Mouse (Mus musculus): ENCODE data around the gene Plxna2. TPM values are rescaled to one million over a fixed set of nuclear protein-coding genes. Genes with fewer than 3 reads are reported as not detected.

Plxna2 gene
- polyA plus RNA-seq, 1 experiment from 2014 or later, result 24.2 TPM

DNA sequence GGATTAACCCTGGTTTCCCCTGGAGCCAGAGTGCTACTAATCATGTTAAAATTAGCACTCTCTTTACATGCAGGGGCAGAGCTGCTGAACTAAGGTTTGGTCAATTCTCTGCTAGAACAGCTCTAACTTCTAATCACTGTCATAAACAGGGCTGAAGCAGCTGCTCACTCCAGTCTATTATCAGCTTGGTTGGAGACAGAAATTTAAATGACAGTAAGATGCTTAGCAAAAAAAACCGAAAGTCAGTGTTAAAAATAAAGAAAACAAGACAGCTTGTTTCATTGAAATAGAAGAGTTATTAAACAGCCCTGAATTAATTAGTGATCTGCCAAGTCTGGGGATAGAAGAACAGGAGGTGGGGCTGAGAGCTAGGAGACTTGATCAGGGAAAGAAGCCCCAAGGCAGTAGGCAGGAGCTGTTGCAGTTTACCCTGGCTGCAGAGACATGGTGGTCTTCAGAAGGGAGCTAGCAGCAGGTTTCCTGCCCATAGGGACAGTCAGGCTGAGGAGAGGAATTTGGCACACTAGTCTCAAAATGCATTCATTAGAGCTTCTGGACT lies 12.6 kb downstream of the Plxna2 start:
- Histone ChIP-seq H3K4me1 (ENCODE audit: control insufficient read depth, insufficient read depth, low read depth, low read length) (peaks cover 43% of the 10 kb centered on the region), H3K9ac (ENCODE audit: low read depth, low read length) (no peak overlapping the region), H3K27me3 (replicated peaks; ENCODE audit: control insufficient read depth, insufficient read depth, low read length) (no peaks in the 10 kb centered on the region; the same call in 1 of the 2 replicates), H3K36me3 (ENCODE audit: control insufficient read depth, insufficient read depth, low read length) (no peaks in the 10 kb centered on the region), H3K9me3 (ENCODE audit: control insufficient read depth, low read length) (no peaks in the 10 kb centered on the region), H3K4me2 (ENCODE audit: low read length) (no peak overlapping the region; the same call in 1 of the 2 replicates), H3K27ac (ENCODE audit: low read depth, low read length) (no peak overlapping the region), H3K4me3 (ENCODE audit: low read length) (no peak overlapping the region)
- ATAC-seq, result no peak
- 22% methylated on average over 1 of the region's 1 CpGs for WGBS

DNA sequence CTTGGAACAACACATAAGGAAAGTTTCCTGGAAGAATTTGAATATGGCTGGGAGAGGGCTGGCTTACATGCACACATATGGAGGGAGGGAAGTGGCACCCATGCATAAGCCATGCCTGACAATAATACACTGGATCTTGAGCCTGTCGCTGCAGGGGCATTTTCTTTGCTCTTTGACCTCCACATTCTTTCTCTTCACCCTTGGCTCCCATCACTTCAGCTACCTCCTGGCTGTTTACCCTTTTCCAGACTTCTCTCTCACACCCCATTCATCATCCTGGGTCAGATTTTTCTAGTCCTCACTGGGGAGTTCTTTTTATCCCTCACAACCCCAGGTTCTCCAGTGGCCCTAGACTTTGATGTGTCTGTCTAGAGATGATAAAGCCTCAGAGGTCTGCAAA lies 13.6 kb downstream of the Plxna2 start:
- Histone ChIP-seq H3K4me1 (ENCODE audit: control insufficient read depth, insufficient read depth, low read depth, low read length) (peaks cover 37% of the 10 kb centered on the region), H3K27me3 (replicated peaks; ENCODE audit: control insufficient read depth, insufficient read depth, low read length) (no peaks in the 10 kb centered on the region; the same call in 1 of the 2 replicates), H3K9ac (ENCODE audit: low read depth, low read length) (no peak overlapping the region), H3K9me3 (ENCODE audit: control insufficient read depth, low read length) (no peaks in the 10 kb centered on the region), H3K27ac (ENCODE audit: low read depth, low read length) (no peak overlapping the region), H3K4me2 (ENCODE audit: low read length) (no peak overlapping the region), H3K4me3 (ENCODE audit: low read length) (no peak overlapping the region), H3K36me3 (ENCODE audit: control insufficient read depth, insufficient read depth, low read length) (no peaks in the 10 kb centered on the region)
- no peak for ATAC-seq
- 32% methylated on average over 1 of the region's 1 CpGs for WGBS

DNA sequence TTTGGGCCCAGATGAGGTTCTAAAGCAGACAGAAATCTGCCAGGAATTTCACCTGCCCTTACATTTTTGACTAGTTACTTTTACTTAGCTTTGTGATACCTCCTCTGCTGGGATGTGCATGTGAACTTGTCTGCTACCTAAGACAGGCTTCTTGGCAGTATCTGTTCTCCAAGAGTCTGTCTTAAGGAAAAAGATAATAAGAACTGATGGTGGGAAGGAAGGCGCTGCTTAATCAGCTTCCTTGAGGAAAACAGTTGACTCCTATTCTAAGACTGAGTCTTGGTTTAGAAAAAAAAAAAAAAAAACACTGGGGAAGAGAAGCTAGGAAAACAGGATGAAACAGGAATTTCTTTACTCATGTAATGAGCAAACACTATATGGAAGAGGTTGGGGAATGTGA lies 14.0 kb downstream of the Plxna2 start:
- Histone ChIP-seq H3K4me2 (ENCODE audit: low read length) (no peak overlapping the region), H3K36me3 (ENCODE audit: control insufficient read depth, insufficient read depth, low read length) (no peaks in the 10 kb centered on the region), H3K4me1 (ENCODE audit: control insufficient read depth, insufficient read depth, low read depth, low read length) (peaks cover 38% of the 10 kb centered on the region), H3K4me3 (ENCODE audit: low read length) (no peak overlapping the region), H3K27ac (ENCODE audit: low read depth, low read length) (no peak overlapping the region), H3K27me3 (replicated peaks; ENCODE audit: control insufficient read depth, insufficient read depth, low read length) (no peaks in the 10 kb centered on the region; the same call in 1 of the 2 replicates), H3K9me3 (ENCODE audit: control insufficient read depth, low read length) (no peaks in the 10 kb centered on the region), H3K9ac (ENCODE audit: low read depth, low read length) (no peak overlapping the region)
- no peak for ATAC-seq
- WGBS, result 94% methylated on average over 1 of the region's 1 CpGs

DNA sequence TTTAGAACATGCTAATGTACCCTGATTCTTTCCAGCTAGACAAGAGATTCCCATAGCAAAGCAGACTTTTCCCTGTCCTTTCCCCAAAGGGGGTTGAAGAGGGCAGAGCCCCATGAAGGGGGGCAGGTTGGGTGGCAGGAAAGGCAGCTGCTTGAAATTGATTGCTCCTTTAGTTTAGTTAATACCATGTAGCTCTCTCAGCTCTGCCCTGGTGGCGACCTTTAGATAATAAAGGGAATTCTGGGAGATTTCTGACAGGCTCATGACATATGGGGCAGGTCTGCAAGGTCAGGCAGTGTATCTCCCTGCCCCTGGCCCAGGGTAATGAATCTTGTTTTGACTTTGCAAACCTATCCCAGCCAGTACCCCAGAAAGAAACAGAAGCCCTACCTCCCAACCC lies 17.4 kb downstream of the Plxna2 start:
- H3K27ac ChIP-seq (ENCODE audit: low read depth, low read length), result no peak overlapping the region
- H3K4me2 ChIP-seq (ENCODE audit: low read length), result no peak overlapping the region
- H3K9me3 ChIP-seq (ENCODE audit: control insufficient read depth, low read length), result no peaks in the 10 kb centered on the region
- H3K9ac ChIP-seq (ENCODE audit: low read depth, low read length), result no peak overlapping the region
- peaks cover 14% of the 10 kb centered on the region for H3K4me1 ChIP-seq (ENCODE audit: control insufficient read depth, insufficient read depth, low read depth, low read length)
- no peak overlapping the region for H3K4me3 ChIP-seq (ENCODE audit: low read length)
- no peaks in the 10 kb centered on the region for H3K36me3 ChIP-seq (ENCODE audit: control insufficient read depth, insufficient read depth, low read length)
- no peaks in the 10 kb centered on the region for H3K27me3 ChIP-seq (replicated peaks; ENCODE audit: control insufficient read depth, insufficient read depth, low read length)
- 21% methylated on average over 1 of the region's 1 CpGs for WGBS
- no peak for ATAC-seq

DNA sequence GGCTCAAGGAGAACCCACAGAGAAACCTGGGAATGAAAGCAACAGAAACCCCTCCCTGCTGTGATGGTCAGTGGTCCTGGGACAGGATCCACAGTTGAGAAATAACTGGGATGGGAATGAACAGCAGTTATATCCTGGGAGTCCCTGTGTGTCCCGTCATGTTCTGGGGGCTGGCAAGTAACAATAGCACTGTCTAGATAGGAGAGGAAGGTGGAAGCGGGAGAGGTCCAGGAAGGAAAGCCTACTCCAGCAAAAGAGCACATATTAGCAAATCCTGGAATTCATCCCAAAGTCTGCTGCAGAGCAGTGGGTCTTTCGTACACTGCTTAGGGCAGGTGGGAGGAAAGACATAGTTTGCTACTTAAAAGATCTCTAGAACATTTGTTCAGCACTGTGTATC lies 17.9 kb downstream of the Plxna2 start:
- WGBS, result 55% methylated on average over 3 of the region's 3 CpGs
- H3K9ac ChIP-seq (ENCODE audit: low read depth, low read length), result no peak overlapping the region
- ATAC-seq, result no peak
- no peak overlapping the region for H3K27ac ChIP-seq (ENCODE audit: low read depth, low read length)
- no peaks in the 10 kb centered on the region for H3K36me3 ChIP-seq (ENCODE audit: control insufficient read depth, insufficient read depth, low read length)
- no peak overlapping the region for H3K4me2 ChIP-seq (ENCODE audit: low read length)
- H3K27me3 ChIP-seq (replicated peaks; ENCODE audit: control insufficient read depth, insufficient read depth, low read length), result no peaks in the 10 kb centered on the region
- H3K4me3 ChIP-seq (ENCODE audit: low read length), result no peak overlapping the region
- no peaks in the 10 kb centered on the region for H3K9me3 ChIP-seq (ENCODE audit: control insufficient read depth, low read length)
- peaks cover 9% of the 10 kb centered on the region for H3K4me1 ChIP-seq (ENCODE audit: control insufficient read depth, insufficient read depth, low read depth, low read length)

DNA sequence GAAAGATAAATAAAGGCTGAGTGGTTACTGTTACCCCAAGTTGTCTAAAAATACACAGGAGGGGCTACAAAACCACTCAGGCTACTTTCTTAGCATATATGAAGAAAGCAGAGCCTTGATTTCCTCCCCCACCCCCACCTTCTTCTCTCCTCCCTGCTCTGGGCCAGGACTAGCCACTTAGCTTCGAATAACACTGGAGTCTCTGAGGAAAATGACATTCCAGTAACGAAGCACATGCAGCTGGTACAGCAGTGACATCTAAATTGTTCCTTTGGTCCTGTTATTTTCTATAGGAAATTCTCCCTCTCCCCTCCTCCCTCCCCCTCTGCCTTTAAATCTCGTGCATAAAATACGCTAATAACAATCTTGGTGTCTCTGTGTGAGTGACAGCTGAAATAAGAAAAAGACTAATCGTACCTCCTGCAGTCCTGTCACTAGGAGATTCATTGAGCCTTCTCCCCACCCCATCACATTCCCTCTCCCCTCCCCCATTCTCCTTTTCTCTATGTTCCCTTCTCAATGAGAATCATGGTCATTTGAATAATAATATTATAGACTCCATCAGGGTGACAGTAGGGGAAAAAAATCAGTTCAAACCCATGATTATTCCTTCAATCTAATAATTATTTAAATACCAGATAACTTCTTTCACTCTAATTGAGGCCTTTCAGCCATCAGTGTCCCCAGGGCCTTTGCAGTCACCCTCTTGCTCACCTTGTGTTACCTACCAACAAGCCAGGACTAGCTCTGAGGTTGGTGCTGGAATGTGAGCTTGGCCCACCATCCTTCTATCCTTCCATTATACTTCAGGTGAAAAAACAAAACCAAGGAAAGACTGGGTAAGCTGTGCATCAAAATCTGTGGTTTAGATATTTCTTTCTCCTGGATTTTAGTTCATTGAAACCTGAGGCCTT lies 19.6 kb downstream of the Plxna2 start:
- WGBS, result 6% methylated on average over 5 of the region's 5 CpGs
- H3K4me1 ChIP-seq (ENCODE audit: control insufficient read depth, insufficient read depth, low read depth, low read length), result peaks cover 17% of the 10 kb centered on the region
- no peak overlapping the region for H3K4me3 ChIP-seq (ENCODE audit: low read length)
- no peaks in the 10 kb centered on the region for H3K36me3 ChIP-seq (ENCODE audit: control insufficient read depth, insufficient read depth, low read length)
- no peak overlapping the region for H3K9ac ChIP-seq (ENCODE audit: low read depth, low read length)
- no peaks in the 10 kb centered on the region for H3K9me3 ChIP-seq (ENCODE audit: control insufficient read depth, low read length)
- H3K4me2 ChIP-seq (ENCODE audit: low read length), result no peak overlapping the region
- H3K27me3 ChIP-seq (replicated peaks; ENCODE audit: control insufficient read depth, insufficient read depth, low read length), result no peaks in the 10 kb centered on the region
- ATAC-seq, result no peak
- no peak overlapping the region for H3K27ac ChIP-seq (ENCODE audit: low read depth, low read length)

DNA sequence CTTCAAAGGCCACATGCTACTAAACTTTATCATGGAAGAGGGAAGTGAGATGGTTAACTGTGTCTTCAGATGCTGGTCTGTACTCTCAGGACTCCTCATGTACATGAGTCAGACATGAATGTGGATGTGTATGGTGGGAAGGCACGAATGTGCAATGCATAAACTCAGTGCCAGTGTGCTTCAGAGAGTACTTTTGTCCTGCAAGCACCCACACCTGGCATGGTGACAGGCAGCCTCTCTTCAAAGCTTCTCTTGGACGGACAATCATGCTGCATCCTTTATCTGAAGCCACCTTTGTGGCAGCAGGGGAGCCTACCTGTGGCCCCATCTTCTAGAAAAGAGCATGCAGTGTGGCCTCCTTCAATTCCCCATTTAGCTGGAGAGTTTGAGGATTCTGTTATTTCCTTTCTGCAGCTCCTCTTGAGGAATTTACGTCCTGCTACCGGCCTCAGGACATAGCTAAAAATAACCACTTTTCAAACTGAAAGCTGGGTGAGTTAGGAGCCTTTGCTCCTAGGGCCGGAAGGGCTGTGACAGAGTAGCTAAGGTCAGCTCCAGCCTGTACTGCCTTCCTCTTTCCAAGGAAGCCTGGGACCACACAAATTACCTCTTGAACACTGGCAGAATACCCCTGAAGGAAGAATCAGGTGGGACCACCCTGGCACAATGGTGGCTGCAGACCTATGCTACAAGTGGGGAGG lies 23.7 kb downstream of the Plxna2 start:
- ATAC-seq, result no peak
- Histone ChIP-seq H3K4me2 (ENCODE audit: low read length) (no peak overlapping the region), H3K36me3 (ENCODE audit: control insufficient read depth, insufficient read depth, low read length) (0 out of 2 replicates have a peak, but pooled peaks cover 4% of the 10 kb centered on the region), H3K9ac (ENCODE audit: low read depth, low read length) (no peak overlapping the region), H3K27ac (ENCODE audit: low read depth, low read length) (no peak overlapping the region), H3K27me3 (replicated peaks; ENCODE audit: control insufficient read depth, insufficient read depth, low read length) (no peaks in the 10 kb centered on the region), H3K9me3 (ENCODE audit: control insufficient read depth, low read length) (no peaks in the 10 kb centered on the region), H3K4me1 (ENCODE audit: control insufficient read depth, insufficient read depth, low read depth, low read length) (peaks cover 20% of the 10 kb centered on the region), H3K4me3 (ENCODE audit: low read length) (no peak overlapping the region)
- WGBS, result 67% methylated on average over 5 of the region's 5 CpGs

DNA sequence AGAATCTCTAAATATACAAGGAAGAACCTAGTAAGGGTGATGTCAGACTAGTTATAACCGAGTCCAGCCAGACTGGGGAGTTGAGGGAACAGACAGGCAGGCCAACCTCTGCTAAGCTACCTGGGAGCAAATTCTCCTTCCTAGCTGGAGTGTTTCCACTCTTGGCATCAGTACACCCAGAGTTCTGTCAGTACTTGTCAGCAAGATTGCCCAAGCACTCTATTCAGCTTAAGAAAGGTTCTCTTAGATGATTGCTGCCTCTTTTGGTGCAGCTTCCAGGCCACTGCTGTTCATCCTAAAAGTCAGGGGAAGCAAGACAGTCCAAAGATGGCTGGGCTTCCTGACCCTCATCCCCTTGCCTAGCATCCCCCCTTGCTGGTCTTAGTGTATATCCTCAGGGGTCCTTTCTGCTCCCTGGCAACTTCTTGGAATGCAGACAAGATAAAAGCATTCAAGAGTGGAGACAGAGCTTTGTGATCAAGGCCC lies 24.3 kb downstream of the Plxna2 start:
- WGBS, result 55% methylated on average over 1 of the region's 1 CpGs
- no peaks in the 10 kb centered on the region for H3K9me3 ChIP-seq (ENCODE audit: control insufficient read depth, low read length)
- H3K36me3 ChIP-seq (ENCODE audit: control insufficient read depth, insufficient read depth, low read length), result 0 out of 2 replicates have a peak, but pooled peaks cover 4% of the 10 kb centered on the region
- H3K4me1 ChIP-seq (ENCODE audit: control insufficient read depth, insufficient read depth, low read depth, low read length), result peaks cover 16% of the 10 kb centered on the region
- no peak for ATAC-seq
- no peak overlapping the region for H3K27ac ChIP-seq (ENCODE audit: low read depth, low read length)
- no peak overlapping the region for H3K4me2 ChIP-seq (ENCODE audit: low read length)
- H3K27me3 ChIP-seq (replicated peaks; ENCODE audit: control insufficient read depth, insufficient read depth, low read length), result no peaks in the 10 kb centered on the region
- H3K4me3 ChIP-seq (ENCODE audit: low read length), result no peak overlapping the region
- H3K9ac ChIP-seq (ENCODE audit: low read depth, low read length), result no peak overlapping the region

DNA sequence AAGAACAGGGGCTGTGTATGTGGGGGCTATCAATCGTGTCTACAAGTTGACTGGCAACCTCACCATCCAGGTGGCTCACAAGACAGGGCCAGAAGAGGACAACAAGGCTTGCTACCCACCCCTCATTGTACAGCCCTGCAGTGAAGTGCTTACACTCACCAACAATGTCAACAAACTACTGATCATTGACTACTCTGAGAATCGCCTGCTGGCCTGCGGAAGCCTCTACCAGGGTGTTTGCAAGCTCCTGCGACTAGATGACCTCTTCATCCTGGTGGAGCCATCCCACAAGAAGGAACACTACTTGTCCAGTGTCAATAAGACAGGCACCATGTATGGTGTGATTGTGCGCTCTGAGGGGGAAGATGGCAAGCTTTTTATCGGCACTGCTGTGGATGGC lies 25.9 kb downstream of the Plxna2 start:
- Histone ChIP-seq H3K27me3 (replicated peaks; ENCODE audit: control insufficient read depth, insufficient read depth, low read length) (no peaks in the 10 kb centered on the region), H3K4me1 (ENCODE audit: control insufficient read depth, insufficient read depth, low read depth, low read length) (peaks cover 13% of the 10 kb centered on the region), H3K4me2 (ENCODE audit: low read length) (no peak overlapping the region), H3K9me3 (ENCODE audit: control insufficient read depth, low read length) (no peaks in the 10 kb centered on the region), H3K27ac (ENCODE audit: low read depth, low read length) (no peak overlapping the region), H3K36me3 (ENCODE audit: control insufficient read depth, insufficient read depth, low read length) (0 out of 2 replicates have a peak, but pooled peaks cover 4% of the 10 kb centered on the region), H3K9ac (ENCODE audit: low read depth, low read length) (no peak overlapping the region), H3K4me3 (ENCODE audit: low read length) (no peak overlapping the region)
- WGBS, result 94% methylated on average over 6 of the region's 6 CpGs
- ATAC-seq, result no peak

Measured in hindbrain, embryonic 16.5 days (tissue).